Mouse (Mus musculus) monocyte, adult 2 months (primary cell): Measurements from ENCODE around the gene Itm2c.

Source experiments
- DNase-seq, 2 experiments: peaks; one replicate each; pipeline ENCODE4 v3.0.0; 2022; ENCODE audit warnings: low spot score in 2 of 2, low read depth in 1 of 2

Gene Itm2c

DNA sequence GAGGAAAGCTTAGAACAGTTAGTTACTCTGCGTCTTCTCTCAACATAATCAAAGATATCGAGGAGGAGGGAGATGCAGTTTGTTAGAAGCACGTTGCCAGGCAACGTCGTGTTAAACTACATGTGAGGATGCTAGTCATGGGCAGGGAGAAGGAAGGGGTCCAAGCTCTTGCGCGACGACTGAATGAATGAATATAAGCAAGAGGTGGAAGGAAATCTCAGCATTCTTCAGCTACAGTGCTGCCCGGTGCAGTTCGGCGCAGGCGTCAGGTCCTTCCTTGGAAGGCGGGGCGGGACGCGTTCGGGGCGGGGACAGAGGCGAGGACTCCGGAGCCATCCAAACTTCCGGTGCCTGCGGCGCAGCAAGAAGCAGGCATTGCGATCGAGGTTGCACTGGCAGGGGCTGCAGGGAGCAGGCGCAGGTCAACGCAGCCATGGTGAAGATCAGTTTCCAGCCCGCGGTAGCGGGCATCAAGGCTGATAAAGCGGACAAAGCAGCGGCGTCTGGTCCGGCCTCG is at the start of gene Itm2c:
Itm2c (plus strand) TSS at position 51 of the 517 bp plus-strand sequence.
- DNase-seq, result peak; percentile 48 to 78

- no peak for DNase-seq
Observed at GRCm38 (mm10) chr1:85844981-85845380, 49.1 kb upstream of the Itm2c start.

DNA sequence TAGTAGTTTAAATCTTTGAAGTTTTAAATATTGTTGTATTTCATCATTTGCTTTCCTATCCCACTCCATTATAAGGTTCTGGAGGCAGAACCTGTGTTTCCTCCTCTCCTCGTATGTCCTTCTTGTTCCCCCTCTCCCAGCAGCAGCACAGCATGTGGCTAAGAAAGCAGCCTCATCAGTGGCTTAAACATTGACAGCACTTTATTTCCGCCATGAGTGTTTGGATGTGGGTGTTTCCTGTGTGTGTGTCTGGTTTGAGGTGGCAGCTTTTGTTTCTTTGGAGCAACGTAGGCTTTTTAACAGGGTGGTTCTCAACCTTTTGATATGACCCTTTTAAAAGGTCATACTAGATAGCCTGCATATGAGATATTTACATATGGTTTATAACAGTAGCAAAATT is 48.6 kb upstream of the Itm2c start:
- DNase-seq, result no peak

DNA sequence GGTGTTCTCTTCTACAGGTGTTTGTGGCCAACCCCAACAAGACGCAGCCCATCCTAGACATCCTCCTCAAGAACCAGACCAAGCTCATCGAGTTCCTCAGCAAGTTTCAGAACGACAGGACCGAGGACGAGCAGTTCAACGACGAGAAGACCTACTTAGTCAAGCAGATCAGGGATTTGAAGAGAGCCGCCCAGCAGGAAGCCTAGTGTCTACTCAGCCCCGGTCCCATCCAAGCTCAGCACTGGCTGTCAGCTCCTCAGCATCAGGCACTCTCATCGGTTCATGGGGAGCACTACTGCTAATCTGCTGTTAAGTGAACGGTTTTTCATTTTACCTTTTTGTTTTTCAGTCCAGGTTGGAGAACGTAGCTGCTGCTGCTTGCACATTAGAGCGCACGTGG is 45.1 kb upstream of the Itm2c start:
- no peak for DNase-seq

GRCm38 (mm10) chr1:85850851-85851250 is 43.2 kb upstream of the Itm2c start:
- DNase-seq, result no peak

- peak; percentile 3 to 37 for DNase-seq
Observed at GRCm38 (mm10) chr1:85852996-85853689, 40.9 kb upstream of the Itm2c start.

DNA sequence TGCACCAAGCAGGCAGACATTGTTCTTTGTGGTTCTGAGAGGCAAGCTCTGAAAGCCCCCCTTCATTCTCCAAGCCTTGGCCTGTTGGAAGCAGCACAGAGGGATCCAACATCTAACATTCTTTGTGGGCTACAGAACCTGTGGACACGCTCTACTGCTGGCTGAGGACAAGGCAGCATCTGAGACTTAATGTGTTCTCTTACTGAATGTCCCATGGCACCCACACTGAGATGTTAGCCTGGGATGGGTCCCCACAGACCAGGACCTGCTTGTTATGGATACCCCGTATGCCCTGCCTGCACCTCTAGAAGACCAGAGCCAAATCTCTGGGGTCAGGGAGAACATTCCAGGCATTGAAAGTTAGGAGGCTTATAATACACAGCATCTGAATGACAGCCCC is 40.2 kb upstream of the Itm2c start:
- no peak for DNase-seq

- DNase-seq, result no peak
Observed at GRCm38 (mm10) chr1:85854475-85854874, 39.6 kb upstream of the Itm2c start.

GRCm38 (mm10) chr1:85856266-85856665 is 37.8 kb upstream of the Itm2c start:
- no peak for DNase-seq

GRCm38 (mm10) chr1:85857261-85857754 is 36.8 kb upstream of the Itm2c start:
- no peak for DNase-seq

- DNase-seq, result no peak
Observed at GRCm38 (mm10) chr1:85864383-85864782, 29.7 kb upstream of the Itm2c start.

DNA sequence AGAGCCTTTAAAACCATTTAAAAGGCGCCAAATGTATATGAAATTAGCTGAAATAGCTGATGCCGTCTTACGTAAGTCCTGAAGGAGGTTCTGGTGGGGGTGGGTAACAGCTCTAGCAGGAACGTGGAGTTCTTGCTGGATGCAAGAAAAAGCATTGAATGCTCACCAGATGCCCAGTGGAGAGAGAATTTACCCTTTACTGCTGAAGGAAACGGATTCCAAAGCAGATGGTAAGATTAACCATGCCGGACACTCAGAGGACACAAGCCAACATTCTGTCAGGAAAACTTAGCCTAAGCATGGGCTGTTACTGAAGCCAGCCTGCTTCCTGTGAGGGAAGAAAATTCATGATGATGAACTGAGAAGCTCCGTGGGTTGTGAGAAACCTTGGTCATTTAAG is 24.1 kb upstream of the Itm2c start:
- DNase-seq, result no peak

DNA sequence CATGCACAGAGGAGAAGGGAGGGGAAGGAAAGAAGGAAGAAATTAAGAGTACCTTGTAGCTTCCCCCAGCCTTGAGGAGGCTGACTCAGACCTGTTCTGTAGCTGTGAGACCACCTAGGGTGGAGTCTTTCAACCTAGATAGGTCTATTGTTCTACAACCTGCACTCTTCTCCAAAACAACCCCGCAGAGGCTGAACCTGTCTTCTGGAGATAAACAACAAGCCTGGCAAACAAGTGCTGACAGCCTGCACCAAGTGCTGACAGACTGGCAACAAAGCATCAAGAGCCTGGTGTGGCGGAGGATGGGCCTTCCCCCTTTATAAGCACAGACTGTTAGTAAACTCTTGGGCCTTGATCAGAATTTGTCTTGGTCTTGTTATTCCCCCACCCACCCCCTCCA is 23.5 kb upstream of the Itm2c start:
- DNase-seq, result no peak

GRCm38 (mm10) chr1:85882003-85882402 is 12.1 kb upstream of the Itm2c start:
- DNase-seq, result no peak

DNA sequence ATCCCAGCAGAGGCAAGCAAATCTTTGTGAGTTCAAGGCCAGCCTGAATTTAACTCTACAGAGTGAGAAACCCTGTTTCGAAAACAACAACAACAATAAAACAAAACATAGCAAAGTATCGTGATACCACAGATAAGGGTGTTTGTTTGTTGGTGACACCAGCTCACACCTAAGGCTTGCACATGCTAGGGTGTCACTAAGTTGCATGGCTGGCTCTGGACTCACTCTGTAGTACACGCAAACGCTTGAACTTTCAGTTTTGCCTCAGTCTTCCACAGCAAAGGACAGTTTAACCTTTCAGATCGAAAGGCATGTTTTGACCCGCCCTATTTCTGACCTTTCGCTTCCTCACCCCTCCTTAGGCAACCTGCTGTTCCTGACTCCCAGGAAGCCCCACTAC is 6.9 kb upstream of the Itm2c start:
- DNase-seq, result no peak

GRCm38 (mm10) chr1:85894748-85895360 is 773 bp downstream of the Itm2c start:
- DNase-seq, result peak in 1 of 2 experiments; percentile 7

DNA sequence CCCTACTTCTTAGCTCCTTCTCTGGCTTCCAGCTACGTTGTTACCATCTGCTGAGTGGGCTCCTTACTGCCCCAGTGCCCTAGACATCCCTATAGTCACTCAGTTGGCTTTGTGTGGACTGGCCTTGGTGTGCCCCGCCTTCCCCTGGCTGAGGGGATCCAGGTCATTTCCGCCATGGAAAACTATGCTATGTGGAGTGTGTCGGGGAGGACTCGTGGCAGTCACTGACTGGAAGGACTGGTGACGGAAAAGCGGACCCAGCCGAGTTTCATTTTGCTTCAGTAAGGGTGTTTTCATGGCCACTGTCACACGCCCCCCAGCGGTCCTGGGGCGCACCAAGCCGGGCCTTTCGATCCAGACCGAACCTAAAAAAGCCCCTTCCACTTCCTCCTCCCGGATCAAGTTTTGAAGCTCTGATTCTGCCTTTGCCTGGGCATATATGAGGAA is 1.3 kb downstream of the Itm2c start:
- peak; percentile 68 to 82 for DNase-seq

- DNase-seq, result no peak
Observed at GRCm38 (mm10) chr1:85896110-85896509, 2.0 kb downstream of the Itm2c start.

- DNase-seq, result no peak
Observed at GRCm38 (mm10) chr1:85896781-85897700, 3.0 kb downstream of the Itm2c start.

DNA sequence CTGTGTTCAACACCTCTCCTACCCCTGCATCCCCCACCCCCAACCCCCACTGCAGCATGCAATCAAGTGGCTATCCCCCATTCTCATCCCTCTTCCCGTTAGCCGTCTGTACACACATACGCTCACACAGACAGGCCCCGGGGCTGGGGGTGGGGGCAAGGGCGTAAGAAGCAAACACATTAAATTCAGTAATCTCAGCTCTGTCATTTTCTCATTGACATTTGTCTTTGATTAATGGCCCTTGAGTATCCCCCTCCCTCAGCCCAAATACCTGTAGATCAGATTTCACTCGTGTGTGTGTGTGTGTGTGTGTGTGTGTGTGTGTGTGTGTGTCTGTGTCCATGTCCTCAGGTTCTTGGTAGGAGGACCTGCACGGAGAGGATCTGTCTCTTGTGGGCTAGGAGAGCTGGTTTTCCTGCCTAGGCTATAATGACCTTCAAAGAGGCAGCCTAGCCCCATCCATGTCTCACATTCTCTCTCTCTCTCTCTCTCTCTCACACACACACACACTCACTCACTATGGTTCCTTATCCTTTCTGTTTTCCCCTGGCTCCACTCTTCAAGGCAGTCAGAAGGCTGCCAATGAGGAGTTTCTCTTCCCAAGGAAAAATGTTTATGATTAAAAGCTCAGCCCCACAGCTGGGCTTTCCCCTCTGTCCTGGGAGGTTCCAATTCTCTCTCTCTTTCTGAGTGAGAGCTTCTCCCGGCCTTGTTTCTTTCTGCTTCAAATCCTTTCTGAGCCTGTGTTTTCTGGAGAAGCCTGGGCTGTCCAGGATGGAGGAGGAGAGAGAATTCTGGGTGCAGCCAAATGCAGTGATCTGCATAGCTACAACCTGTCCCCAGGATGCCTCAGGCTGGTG is 4.0 kb downstream of the Itm2c start:
- DNase-seq, result no peak
